ENCODE assay signal across 15 mouse cellular contexts in the genomic region with DNA sequence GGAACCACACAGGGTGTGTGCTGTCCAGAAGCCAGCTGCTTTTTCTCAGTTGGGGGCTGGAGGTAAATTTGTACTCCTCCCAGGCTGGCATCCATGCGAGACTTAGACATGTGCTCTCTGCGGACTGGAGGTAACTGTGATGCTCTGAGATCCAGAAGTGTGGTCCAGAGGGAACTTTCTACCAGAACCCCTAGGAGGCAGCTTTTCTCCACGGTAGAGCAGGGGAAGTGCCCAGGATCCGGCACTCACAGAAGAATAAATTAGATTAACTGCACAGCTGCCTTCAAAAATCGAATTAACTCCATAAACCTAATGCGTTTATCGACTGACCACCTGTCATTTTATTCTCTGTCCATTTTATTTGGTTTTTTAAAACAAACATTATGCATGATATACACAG. TPM values are rescaled to one million over a fixed set of nuclear protein-coding genes. Genes with fewer than 3 reads are reported as not detected.
DNase-seq lines count a peak whose midpoint lies in the region; ATAC-seq and TF ChIP-seq lines count a peak whose summit lies in the region.
"Had no signal": no experiment of that assay in that cellular context is flagged by ENCODE, and none has a peak within 500 bp of the region (broad histone marks: within the 10 kb centered on the region; RNA-seq: fewer than 3 reads in every experiment).

No protein-coding gene starts in this region.

- peak; percentile 39 for TF ChIP-seq CTCF in heart, postnatal 0 days (IDR thresholded peaks at IDR 0.05; ENCODE audit: low read depth)
- TF ChIP-seq CTCF in MEL (IDR thresholded peaks at IDR 0.05 in 2 of 3, conservative IDR thresholded peaks at IDR 0.05 in 1 of 3; ENCODE audit: control insufficient read depth in 1 of 3, insufficient read depth in 1 of 3, low read depth in 2 of 3, low read length in 3 of 3, poor library complexity in 1 of 3, severe bottlenecking in 1 of 3) = no peak
- peak; percentile 62 for TF ChIP-seq CTCF in cortical plate, adult 2 months (IDR thresholded peaks at IDR 0.05; ENCODE audit: extremely low read depth, insufficient read depth, low read length)

- no peak for TF ChIP-seq EP300 in heart, postnatal 0 days (IDR thresholded peaks at IDR 0.05; ENCODE audit: low read depth)
- no peak for TF ChIP-seq EP300 in MEL (IDR thresholded peaks at IDR 0.05; ENCODE audit: low read depth in 1 of 2, low read length in 2 of 2)

- no peaks in the 10 kb centered on the region for H3K79me2 ChIP-seq in MEL (ENCODE audit: control insufficient read depth, insufficient read depth, low read length, poor library complexity)

- no peak overlapping the region for H3K4me2 ChIP-seq in heart, postnatal 0 days (ENCODE audit: low read depth, low read length)
- H3K4me2 ChIP-seq: liver, embryonic 15.5 days had no signal

- ATAC-seq in heart, postnatal 0 days (ENCODE audit: insufficient read depth, low read depth) = peak; percentile 47; the same call in 1 of the 2 replicates

- no peak for DNase-seq in heart, postnatal 0 days (ENCODE audit: low spot score)
- no peak for DNase-seq in heart, embryonic 10.5 days (ENCODE audit: low spot score)
- DNase-seq in left cerebral cortex, postnatal 25 days (ENCODE audit: low spot score in 2 of 2) = peak; percentile 17 to 56
- no peak for DNase-seq in left cerebral cortex, adult 11 months (ENCODE audit: low spot score)
- no peak for DNase-seq in MEL (ENCODE audit: low read depth, low spot score)
- DNase-seq in thymus, adult 18-20 months = no peak
- DNase-seq: layer of hippocampus, adult 9-11 months; spleen, adult 18-20 months; thymus, postnatal 4 days had no signal

- H3K9ac ChIP-seq in heart, postnatal 0 days (replicated peaks; ENCODE audit: low read depth, low read length) = no peak overlapping the region
- no peak overlapping the region for H3K9ac ChIP-seq in MEL (ENCODE audit: control insufficient read depth, low read depth, low read length, poor library complexity, severe bottlenecking)
- H3K9ac ChIP-seq: liver, embryonic 15.5 days had no signal

- no peaks in the 10 kb centered on the region for H3K27me3 ChIP-seq in heart, postnatal 0 days (ENCODE audit: control insufficient read depth, insufficient read depth, low read length)
- no peaks in the 10 kb centered on the region for H3K27me3 ChIP-seq in heart, embryonic 10.5 days (ENCODE audit: insufficient read depth, poor library complexity, severe bottlenecking)
- no peaks in the 10 kb centered on the region for H3K27me3 ChIP-seq in MEL (ENCODE audit: control insufficient read depth in 1 of 2, insufficient read depth in 2 of 2, low read length in 2 of 2)
- H3K27me3 ChIP-seq: liver, embryonic 15.5 days had no signal

- no peak overlapping the region for H3K4me3 ChIP-seq in heart, postnatal 0 days (ENCODE audit: low read depth, low read length)
- no peak overlapping the region for H3K4me3 ChIP-seq in heart, embryonic 10.5 days
- no peak overlapping the region for H3K4me3 ChIP-seq in MEL (ENCODE audit: control insufficient read depth in 1 of 2, insufficient read depth in 1 of 2, low read depth in 2 of 2, low read length in 2 of 2)
- H3K4me3 ChIP-seq in cortical plate, adult 2 months (ENCODE audit: insufficient read depth, low read length) = no peak overlapping the region
- H3K4me3 ChIP-seq: liver, embryonic 15.5 days; myocyte had no signal

- H3K4me1 ChIP-seq in heart, postnatal 0 days (ENCODE audit: control insufficient read depth, insufficient read depth) = no peaks in the 10 kb centered on the region
- no peaks in the 10 kb centered on the region for H3K4me1 ChIP-seq in heart, embryonic 10.5 days
- no peaks in the 10 kb centered on the region for H3K4me1 ChIP-seq in MEL (ENCODE audit: control insufficient read depth in 1 of 2, insufficient read depth in 2 of 2, low read length in 2 of 2)
- no peaks in the 10 kb centered on the region for H3K4me1 ChIP-seq in cortical plate, adult 2 months (ENCODE audit: control insufficient read depth, insufficient read depth, low read length)
- H3K4me1 ChIP-seq: liver, embryonic 15.5 days had no signal

- peak; percentile 12 for TF ChIP-seq RAD21 in MEL (IDR thresholded peaks at IDR 0.05; ENCODE audit: low read depth, low read length)

- intact Hi-C loops in left cerebral cortex, postnatal 25 days (cut with DNase I) = loop anchor here (5.0 kb wide), 1 partner anchor 273 kb away; no protein-coding TSS in a partner anchor

- no peaks in the 10 kb centered on the region for H3K9me3 ChIP-seq in heart, postnatal 0 days (replicated peaks; ENCODE audit: control insufficient read depth, low read length)
- no peaks in the 10 kb centered on the region for H3K9me3 ChIP-seq in heart, embryonic 10.5 days
- H3K9me3 ChIP-seq in MEL (replicated peaks; ENCODE audit: insufficient read depth, low read length) = no peaks in the 10 kb centered on the region
- H3K9me3 ChIP-seq: G1E; liver, embryonic 15.5 days had no signal

- H3K36me3 ChIP-seq in heart, postnatal 0 days (replicated peaks; ENCODE audit: control insufficient read depth, insufficient read depth, low read length) = no peaks in the 10 kb centered on the region
- H3K36me3 ChIP-seq in heart, embryonic 10.5 days = no peaks in the 10 kb centered on the region
- no peaks in the 10 kb centered on the region for H3K36me3 ChIP-seq in MEL (ENCODE audit: control insufficient read depth in 1 of 2, insufficient read depth in 2 of 2, low read length in 2 of 2)
- H3K36me3 ChIP-seq: G1E; liver, embryonic 15.5 days had no signal

- H3K27ac ChIP-seq in heart, postnatal 0 days (ENCODE audit: low read depth) = no peak overlapping the region
- no peak overlapping the region for H3K27ac ChIP-seq in heart, embryonic 10.5 days
- no peak overlapping the region for H3K27ac ChIP-seq in MEL (ENCODE audit: control insufficient read depth, low read depth, low read length)
- H3K27ac ChIP-seq in cortical plate, adult 2 months (ENCODE audit: insufficient read depth, low read length) = no peak overlapping the region
- H3K27ac ChIP-seq: liver, embryonic 15.5 days had no signal

- 66% methylated on average over 7 of the region's 7 CpGs for WGBS in heart, postnatal 0 days
- 66% methylated on average over 7 of the region's 7 CpGs for WGBS in heart, embryonic 10.5 days

- TF ChIP-seq POLR2A in MEL (IDR thresholded peaks at IDR 0.05; ENCODE audit: control insufficient read depth in 1 of 2, insufficient read depth in 1 of 2, low read depth in 1 of 2, low read length in 2 of 2, poor library complexity in 1 of 2) = no peak
- TF ChIP-seq POLR2A in cortical plate, adult 2 months (IDR thresholded peaks at IDR 0.05; ENCODE audit: extremely low read depth, insufficient read depth, low read length) = no peak

TF ChIP-seq in MEL, 35 proteins besides CTCF, POLR2A, EP300 and RAD21:
- TF ChIP-seq USF2 (IDR thresholded peaks at IDR 0.05; ENCODE audit: borderline replicate concordance in 1 of 2, insufficient read depth in 1 of 2, low read depth in 1 of 2, low read length in 2 of 2) (no peak), NELFE (IDR thresholded peaks at IDR 0.05; ENCODE audit: low read depth, low read length) (no peak), MAX (IDR thresholded peaks at IDR 0.05; ENCODE audit: low read length) (no peak), TCF12 (IDR thresholded peaks at IDR 0.05; ENCODE audit: low read depth, low read length) (no peak)

RNA-seq across cellular contexts. Expression of a gene that starts 20.1 kb away (rescaled TPM):
- total RNA-seq in heart, postnatal 0 days (2014; rRNA removed; ENCODE audit: low replicate concordance) = not detected in 2 replicates
- polyA plus RNA-seq in heart, postnatal 0 days (2015; fragmentation: Nextera tagmentation; extraction: Ambion mirVana) = not detected in 2 replicates
- not detected in 2 replicates for polyA plus RNA-seq in heart, embryonic 10.5 days (2016; fragmentation: Nextera tagmentation; extraction: Ambion mirVana)
- total RNA-seq in left cerebral cortex, postnatal 25 days (2021) = 1 to 10 TPM; 1.3 to 1.7 TPM
- total RNA-seq in MEL (2012; rRNA removed) = not detected in 2 replicates
- not detected for polyA plus RNA-seq in MEL (2012; ENCODE audit: insufficient read depth in 1 of 2, insufficient read length in 2 of 2, low read depth in 1 of 2, low replicate concordance in 2 of 2, missing spikeins in 1 of 2)
- 1.6 and 2.2 TPM in 2 replicates for polyA plus RNA-seq in cortical plate, adult 2 months (2012; rRNA removed)
- total RNA-seq: hematopoietic stem cell, adult 5-6 weeks had no signal
- polyA plus RNA-seq: G1E; liver, embryonic 15.5 days; myocyte had no signal

RNA-seq across cellular contexts. Expression of a gene that starts 44.7 kb away (rescaled TPM):
- not detected in 2 replicates for total RNA-seq in heart, postnatal 0 days (2014; rRNA removed; ENCODE audit: low replicate concordance)
- 0.04 TPM in 1 of 2 replicates, not detected in the other for polyA plus RNA-seq in heart, postnatal 0 days (2015; fragmentation: Nextera tagmentation; extraction: Ambion mirVana)
- polyA plus RNA-seq in heart, embryonic 10.5 days (2016; fragmentation: Nextera tagmentation; extraction: Ambion mirVana) = not detected in 2 replicates
- total RNA-seq in left cerebral cortex, postnatal 25 days (2021) = 100 to 1,000 TPM; 101 to 103 TPM
- not detected in 2 replicates for total RNA-seq in MEL (2012; rRNA removed)
- polyA plus RNA-seq in MEL (2012; ENCODE audit: insufficient read depth in 1 of 2, insufficient read length in 2 of 2, low read depth in 1 of 2, low replicate concordance in 2 of 2, missing spikeins in 1 of 2) = not detected
- 155 and 162 TPM in 2 replicates for polyA plus RNA-seq in cortical plate, adult 2 months (2012; rRNA removed)
- total RNA-seq: hematopoietic stem cell, adult 5-6 weeks had no signal
- polyA plus RNA-seq: G1E; liver, embryonic 15.5 days; myocyte had no signal

RNA-seq across cellular contexts. Expression of a gene that starts 48.6 kb away (rescaled TPM):
- 74.3 and 85.9 TPM in 2 replicates for total RNA-seq in heart, postnatal 0 days (2014; rRNA removed; ENCODE audit: low replicate concordance)
- polyA plus RNA-seq in heart, postnatal 0 days (2015; fragmentation: Nextera tagmentation; extraction: Ambion mirVana) = 114 and 124 TPM in 2 replicates
- polyA plus RNA-seq in heart, embryonic 10.5 days (2016; fragmentation: Nextera tagmentation; extraction: Ambion mirVana) = 45.0 and 85.0 TPM in 2 replicates
- total RNA-seq in left cerebral cortex, postnatal 25 days (2021) = not detected
- not detected in 2 replicates for total RNA-seq in MEL (2012; rRNA removed)
- not detected for polyA plus RNA-seq in MEL (2012; ENCODE audit: insufficient read depth in 1 of 2, insufficient read length in 2 of 2, low read depth in 1 of 2, low replicate concordance in 2 of 2, missing spikeins in 1 of 2)
- polyA plus RNA-seq in cortical plate, adult 2 months (2012; rRNA removed) = not detected in 2 replicates
- total RNA-seq: G1E; hematopoietic stem cell, adult 5-6 weeks had no signal
- polyA plus RNA-seq: frontal cortex, adult 2 months; G1E; liver, embryonic 15.5 days; myocyte had no signal

Comparison
In these comparisons a context has a peak if more than half of its experiments do, and no peak if none do; other contexts are left out.
1. DNase-seq: peak in left cerebral cortex, postnatal 25 days (2 of 2); none in heart, postnatal 0 days (single experiment), heart, embryonic 10.5 days (single experiment), left cerebral cortex, adult 11 months (single experiment), MEL (single experiment) and thymus, adult 18-20 months (0 of 2).
2. CTCF ChIP-seq: peak in heart, postnatal 0 days (single experiment) and cortical plate, adult 2 months (single experiment); none in MEL (0 of 3).
3. RNA of a gene that starts 44.7 kb away (polyA plus RNA-seq): 155 to 162 TPM in cortical plate, adult 2 months; 0.04 TPM in heart, postnatal 0 days, not detected in heart, embryonic 10.5 days and not detected in MEL; every median in the first group is over 100 times any median in the second.
4. RNA of a gene that starts 48.6 kb away (polyA plus RNA-seq): 114 to 124 TPM in heart, postnatal 0 days and 45.0 to 85.0 TPM in heart, embryonic 10.5 days; not detected in MEL and not detected in cortical plate, adult 2 months; every median in the first group is over 10 times any median in the second.